Mouse (Mus musculus) liver, postnatal 0 days (tissue): Measurements from ENCODE around the gene Ephx1. TPM values are rescaled to one million over a fixed set of nuclear protein-coding genes. Genes with fewer than 3 reads are reported as not detected.

Experiments used
- ATAC-seq: fragments of 200-750 bp; cut with Nextera tagmentation; 2 replicates; pipeline ENCODE4 v1.8.0; 2017; ENCODE audit warnings: mild to moderate bottlenecking, moderate library complexity
- DNase-seq: peaks from one replicate; pipeline ENCODE4 v3.0.0-alpha.2; 2016
- H3K27ac ChIP-seq: fragments of 300-500 bp; sonication (generic); 2 replicates; pipeline ENCODE4 v1.5.1; 2014; ENCODE audit warnings: antibody characterized with exemption, moderate library complexity, mild to moderate bottlenecking, low read depth
- H3K27me3 ChIP-seq: fragments of 300-500 bp; sonication (generic); 2 replicates; pipeline ENCODE4 v1.6.1; 2014; ENCODE audit warnings: low read length, control low read depth, mixed read lengths; ENCODE audit not compliant: insufficient read depth
- H3K36me3 ChIP-seq: fragments of 300-500 bp; sonication (generic); replicated peaks from 2 replicates; pipeline ENCODE4 v1.6.1; 2014; ENCODE audit warnings: mild to moderate bottlenecking, control low read depth, low read length, moderate library complexity, mixed read lengths; ENCODE audit not compliant: insufficient read depth
- H3K4me1 ChIP-seq: fragments of 300-500 bp; sonication (generic); 2 replicates; pipeline ENCODE4 v1.6.1; 2014; ENCODE audit warnings: antibody characterized with exemption, mild to moderate bottlenecking, control low read depth; ENCODE audit not compliant: insufficient read depth
- H3K4me2 ChIP-seq: fragments of 300-500 bp; sonication (generic); 2 replicates; pipeline ENCODE4 v1.6.1; 2014; ENCODE audit warnings: low read depth, mild to moderate bottlenecking, low read length, moderate library complexity, mixed read lengths
- H3K4me3 ChIP-seq: fragments of 300-500 bp; sonication (generic); 2 replicates; pipeline ENCODE4 v1.5.1; 2014; ENCODE audit warnings: low read depth, low read length
- H3K9ac ChIP-seq: fragments of 300-500 bp; sonication (generic); replicated peaks from 2 replicates; pipeline ENCODE4 v1.6.1; 2014; ENCODE audit warnings: mild to moderate bottlenecking, moderate library complexity
- H3K9me3 ChIP-seq: fragments of 300-500 bp; sonication (generic); 2 replicates; pipeline ENCODE4 v1.6.1; 2016; ENCODE audit warnings: mild to moderate bottlenecking, control low read depth, low read length, mixed read lengths
- CTCF ChIP-seq: sonication (generic); IDR thresholded peaks from 2 replicates; pipeline ENCODE4 v1.5.1; 2016; ENCODE audit warnings: antibody characterized with exemption, low read depth
- EP300 ChIP-seq: IDR thresholded peaks from 2 replicates; pipeline ENCODE4 v1.6.1; 2016; ENCODE audit warnings: antibody characterized with exemption, low read depth, mild to moderate bottlenecking
- WGBS: fragments of 180-500 bp; shearing (Covaris S2); extraction: QIAGEN DNeasy Blood & Tissue Kit; methylation state at CpG from one replicate; pipeline ENCODE4 v1.1.7; 2014; ENCODE audit not compliant: insufficient replicate concordance; 5-methylcytosine and 5-hydroxymethylcytosine counted together
- polyA plus RNA-seq: library from polyadenylated mRNA; unstranded; fragments of >200 nt; fragmentation: Nextera tagmentation; extraction: Ambion mirVana; gene quantifications from 2 replicates; pipeline ENCODE4 v1.2.1, GENCODE M21; 2015

Gene Ephx1
- polyA plus RNA-seq, 1 experiment from 2014 or later = 83.5 TPM

- no peak overlapping the region for H3K4me3 ChIP-seq
- H3K36me3 ChIP-seq = no peaks in the 10 kb centered on the region
- 4% methylated on average over 1 of the region's 1 CpGs for WGBS
- no peak overlapping the region for H3K9ac ChIP-seq
- H3K4me1 ChIP-seq = peaks cover 4% of the 10 kb centered on the region; the same call in 1 of the 2 replicates
- H3K4me2 ChIP-seq = no peak overlapping the region
- ATAC-seq = peak; percentile 84
- H3K27me3 ChIP-seq = no peaks in the 10 kb centered on the region
- DNase-seq = peak; percentile 78
- no peak overlapping the region for H3K27ac ChIP-seq
- H3K9me3 ChIP-seq = no peaks in the 10 kb centered on the region
- TF ChIP-seq CTCF = peak; percentile 95
- TF ChIP-seq EP300 = no peak
Observed at GRCm38 (mm10) chr1:181022265-181022664, 1.6 kb upstream of the Ephx1 start.

- TF ChIP-seq CTCF (no peak), EP300 (no peak)
- ATAC-seq = no peak
- Histone ChIP-seq H3K4me3 (no peak overlapping the region), H3K27me3 (no peaks in the 10 kb centered on the region), H3K4me1 (peaks cover 8% of the 10 kb centered on the region; the same call in 1 of the 2 replicates), H3K4me2 (no peak overlapping the region), H3K27ac (no peak overlapping the region), H3K36me3 (no peaks in the 10 kb centered on the region), H3K9me3 (no peaks in the 10 kb centered on the region), H3K9ac (no peak overlapping the region)
- DNase-seq = no peak
- WGBS = 69% methylated on average over 7 of the region's 7 CpGs
Observed at GRCm38 (mm10) chr1:181021488-181021865, 773 bp upstream of the Ephx1 start.

GRCm38 (mm10) chr1:181017890-181018420 is 2.7 kb downstream of the Ephx1 start:
- H3K9ac ChIP-seq = no peak overlapping the region
- H3K36me3 ChIP-seq = no peaks in the 10 kb centered on the region
- no peak for DNase-seq
- TF ChIP-seq EP300 = no peak
- no peak for TF ChIP-seq CTCF
- no peak overlapping the region for H3K4me2 ChIP-seq
- WGBS = 74% methylated on average over 13 of the region's 13 CpGs
- H3K4me3 ChIP-seq = no peak overlapping the region
- H3K27me3 ChIP-seq = no peaks in the 10 kb centered on the region
- no peak for ATAC-seq
- no peak overlapping the region for H3K27ac ChIP-seq
- no peaks in the 10 kb centered on the region for H3K9me3 ChIP-seq
- peaks cover 35% of the 10 kb centered on the region for H3K4me1 ChIP-seq

GRCm38 (mm10) chr1:181017212-181017711 is 3.4 kb downstream of the Ephx1 start:
- H3K4me2 ChIP-seq = peak overlapping the region; percentile 86
- TF ChIP-seq CTCF = no peak
- no peak for TF ChIP-seq EP300
- no peaks in the 10 kb centered on the region for H3K27me3 ChIP-seq
- peak overlapping the region; percentile 61 for H3K9ac ChIP-seq
- peaks cover 35% of the 10 kb centered on the region for H3K4me1 ChIP-seq
- H3K9me3 ChIP-seq = no peaks in the 10 kb centered on the region
- peak overlapping the region; percentile 83 for H3K27ac ChIP-seq
- peak overlapping the region; percentile 54 for H3K4me3 ChIP-seq
- WGBS = under 1% methylated on average over 22 of the region's 22 CpGs
- no peaks in the 10 kb centered on the region for H3K36me3 ChIP-seq
- ATAC-seq (peak; percentile 73), DNase-seq (peak; percentile 91)

- WGBS = 4% methylated on average over 21 of the region's 21 CpGs
- H3K27ac ChIP-seq = peak overlapping the region; percentile 83
- H3K9me3 ChIP-seq = no peaks in the 10 kb centered on the region
- ATAC-seq = peak; percentile 57
- H3K4me3 ChIP-seq = peak overlapping the region; percentile 54
- H3K9ac ChIP-seq = peak overlapping the region; percentile 61
- no peaks in the 10 kb centered on the region for H3K27me3 ChIP-seq
- TF ChIP-seq CTCF (no peak), EP300 (no peak)
- DNase-seq = peak; percentile 70
- no peaks in the 10 kb centered on the region for H3K36me3 ChIP-seq
- H3K4me1 ChIP-seq = peaks cover 35% of the 10 kb centered on the region
- peak overlapping the region; percentile 86 for H3K4me2 ChIP-seq
Observed at GRCm38 (mm10) chr1:181016532-181017131, 4.1 kb downstream of the Ephx1 start.

GRCm38 (mm10) chr1:181016045-181016444 is 4.7 kb downstream of the Ephx1 start:
- H3K9me3 ChIP-seq = no peaks in the 10 kb centered on the region
- TF ChIP-seq EP300 (no peak), CTCF (no peak)
- DNase-seq = no peak
- no peak overlapping the region for H3K4me3 ChIP-seq
- H3K9ac ChIP-seq = no peak overlapping the region
- peak overlapping the region; percentile 86 for H3K4me2 ChIP-seq
- H3K36me3 ChIP-seq = no peaks in the 10 kb centered on the region
- H3K4me1 ChIP-seq = peaks cover 35% of the 10 kb centered on the region
- 72% methylated on average over 4 of the region's 4 CpGs for WGBS
- H3K27ac ChIP-seq = peak overlapping the region; percentile 83
- ATAC-seq = no peak
- no peaks in the 10 kb centered on the region for H3K27me3 ChIP-seq
